Mouse (Mus musculus) left cerebral cortex, adult 2 months (tissue): ENCODE results near the gene Acly. TPM values are rescaled to one million over a fixed set of nuclear protein-coding genes. Genes with fewer than 3 reads are reported as not detected.

ENCODE experiments used
- DNase-seq, 2 experiments: peaks; one replicate each; pipeline ENCODE4 v3.0.0; 2021 to 2022; ENCODE audit warnings: low spot score in 2 of 2, mixed read lengths in 1 of 2; ENCODE audit errors: extremely low spot score in 1 of 2
- H3K27ac ChIP-seq: fragments of 200-600 bp; 2 replicates; pipeline ENCODE4 v1.8.1; 2022
- H3K4me3 ChIP-seq: fragments of 200-600 bp; 2 replicates; pipeline ENCODE4 v1.8.1; 2022
- CTCF ChIP-seq: fragments of 200-600 bp; IDR thresholded peaks from 2 replicates; pipeline ENCODE4 v1.8.1; 2022; ENCODE audit warnings: antibody characterized with exemption, mild to moderate bottlenecking, moderate library complexity
- intact Hi-C: fragments of 180-260 bp; cut with DNase I; formaldehyde crosslinking; loops from one replicate; pipeline ENCODE4 v1.15.1; 2025
- total RNA-seq, 2 experiments: library from RNA; stranded (reverse); gene quantifications; 2 replicates each; pipeline ENCODE4 v1.2.3; 2021

The Acly gene
- total RNA-seq, 2 experiments from 2014 or later = 119 to 131 TPM

DNA sequence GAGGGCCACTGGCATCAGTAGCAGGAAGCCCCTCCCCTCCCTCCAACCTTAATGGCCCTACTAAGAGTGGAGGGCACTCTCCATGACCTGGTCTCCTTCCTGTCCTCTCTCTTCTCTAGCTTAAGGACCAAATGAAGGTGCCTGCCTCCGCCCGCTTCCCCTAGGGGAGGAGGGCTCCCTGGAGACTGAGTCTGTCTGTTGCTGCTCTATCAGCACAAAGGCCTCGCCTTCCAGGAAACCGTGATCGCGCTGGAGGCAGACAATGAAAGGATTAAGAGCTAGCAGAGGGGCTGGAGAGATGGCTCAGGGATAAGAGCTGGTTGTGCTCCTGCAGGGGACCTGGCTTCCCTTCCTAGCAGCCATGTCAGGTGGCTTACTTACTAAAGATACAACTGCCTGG, 26.5 kb downstream of the Acly start:
- H3K4me3 ChIP-seq = no peak overlapping the region
- no peak for DNase-seq
- no peak overlapping the region for H3K27ac ChIP-seq
- intact Hi-C loops = no loop called here
- TF ChIP-seq CTCF = no peak

DNA sequence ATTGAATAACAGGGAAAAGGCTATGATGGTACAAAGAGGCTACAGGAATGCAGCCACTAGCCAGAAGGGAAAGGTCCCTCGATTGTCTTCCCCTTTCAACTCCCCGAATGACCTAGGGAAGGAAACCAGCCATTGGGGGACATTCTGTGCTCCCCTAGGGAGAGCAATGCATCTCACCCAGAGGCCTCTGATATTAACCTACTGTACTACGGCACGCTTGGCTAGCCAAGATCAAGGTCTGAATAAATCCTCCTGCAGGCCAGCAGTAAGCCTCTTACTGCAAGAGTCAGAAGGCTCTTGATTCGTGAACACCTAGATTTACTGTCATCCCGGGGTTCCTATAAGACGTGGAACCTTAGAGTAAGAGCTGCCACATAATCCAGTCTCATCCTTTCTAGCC, 27.1 kb downstream of the Acly start:
- intact Hi-C loops = no loop called here
- no peak for DNase-seq
- no peak overlapping the region for H3K27ac ChIP-seq
- no peak for TF ChIP-seq CTCF
- no peak overlapping the region for H3K4me3 ChIP-seq

DNA sequence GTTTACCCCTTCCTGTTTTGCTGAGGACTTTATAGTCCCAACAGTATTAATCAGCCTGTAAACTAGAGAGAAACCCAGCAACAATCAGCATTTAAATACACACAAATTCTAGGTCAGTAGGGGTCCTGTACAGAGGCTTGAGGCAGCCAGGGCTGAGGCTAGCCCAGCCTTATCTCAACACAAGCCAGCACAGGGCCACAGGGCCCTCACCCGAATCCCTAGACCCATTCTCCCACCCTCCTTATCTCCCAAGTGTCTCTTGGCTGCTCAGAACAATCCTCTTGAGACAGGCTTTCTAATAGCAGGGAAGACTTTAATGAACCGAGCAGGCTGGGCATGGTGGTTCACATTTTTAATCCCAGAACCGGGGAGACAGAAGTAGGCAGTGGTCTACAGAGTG, 27.6 kb downstream of the Acly start:
- TF ChIP-seq CTCF = no peak
- Histone ChIP-seq H3K4me3 (no peak overlapping the region), H3K27ac (no peak overlapping the region)
- DNase-seq = no peak
- intact Hi-C loops = no loop called here

DNA sequence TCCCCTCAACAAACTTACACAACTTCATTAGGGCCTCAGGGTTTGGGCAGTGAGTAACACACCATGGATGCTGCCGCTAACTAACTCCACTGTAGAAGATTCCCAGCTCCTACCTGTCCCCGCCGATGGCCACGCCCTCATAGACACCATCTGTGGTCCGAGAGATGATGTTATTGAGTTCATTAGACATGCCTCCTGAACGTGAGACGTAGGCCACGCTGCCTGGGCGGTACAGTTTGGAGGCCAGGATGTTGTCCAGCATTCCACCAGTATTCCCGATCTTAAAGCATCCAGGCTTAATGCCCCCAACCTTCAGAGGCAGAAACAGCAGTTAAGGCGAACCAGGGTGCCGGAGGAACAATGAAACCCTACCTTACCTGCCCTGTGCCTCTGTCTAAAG, 34.0 kb downstream of the Acly start:
- DNase-seq = no peak
- Histone ChIP-seq H3K27ac (no peak overlapping the region), H3K4me3 (no peak overlapping the region)
- intact Hi-C loops = loop anchor here (5.0 kb wide), 1 partner anchor 131 kb away; no protein-coding TSS in a partner anchor
- TF ChIP-seq CTCF = no peak

DNA sequence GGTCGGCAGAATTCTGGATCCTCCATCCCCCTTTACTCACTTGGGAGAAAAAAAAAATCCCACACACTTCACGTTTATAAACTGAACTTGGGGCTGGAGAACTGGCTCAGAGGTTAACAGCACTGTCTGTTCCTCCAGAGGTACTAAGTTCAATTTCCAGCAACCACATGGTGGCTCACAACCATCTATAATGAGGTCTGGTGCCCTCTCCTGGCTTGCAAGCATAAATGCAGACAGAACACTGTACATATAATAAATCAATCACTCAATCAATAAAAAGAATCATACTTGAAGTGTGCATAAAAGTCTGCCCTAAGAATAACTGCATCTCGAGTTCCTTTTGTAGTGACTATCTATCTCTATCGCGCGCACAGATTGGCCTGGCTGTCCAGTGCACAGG, 36.8 kb downstream of the Acly start:
- Histone ChIP-seq H3K27ac (no peak overlapping the region), H3K4me3 (no peak overlapping the region)
- intact Hi-C loops = loop anchor here (5.0 kb wide), 1 partner anchor 129 kb away; no protein-coding TSS in a partner anchor
- no peak for DNase-seq
- peak; percentile 41 for TF ChIP-seq CTCF

DNA sequence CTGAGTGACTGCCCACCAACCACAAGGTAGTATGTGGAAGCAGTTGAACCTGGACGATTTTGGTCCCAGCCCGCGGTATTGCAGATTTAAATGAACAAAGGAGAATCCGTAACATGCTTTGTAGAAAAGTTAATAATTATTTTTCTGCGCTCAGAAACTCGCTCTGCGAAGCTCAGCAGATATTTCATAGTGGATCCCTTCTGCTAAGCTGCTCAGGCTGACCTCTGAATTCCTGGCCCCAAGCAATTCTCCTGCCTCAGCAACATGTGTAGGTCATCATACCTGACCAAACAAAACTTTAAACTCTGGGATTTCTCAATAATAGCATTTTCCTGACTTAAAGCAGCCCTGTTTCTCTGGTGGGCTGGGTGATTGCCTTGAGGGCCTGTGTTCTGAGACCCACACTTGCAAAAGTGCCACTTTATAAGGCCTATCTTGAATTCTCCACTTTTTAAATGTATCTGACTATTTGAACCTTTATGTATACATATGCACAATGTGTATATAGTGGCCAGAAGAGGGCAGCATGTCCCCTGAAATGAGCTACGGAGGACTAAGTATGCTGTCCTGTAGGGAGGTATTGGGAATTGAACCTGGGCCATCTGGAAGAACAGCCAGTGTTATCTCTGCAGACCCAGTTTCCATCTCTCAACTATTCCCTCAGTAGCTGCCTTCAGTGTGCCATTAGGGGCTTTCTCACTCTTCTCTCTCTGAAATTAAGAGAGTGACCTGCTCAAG, 41.8 kb downstream of the Acly start:
- intact Hi-C loops = no loop called here
- TF ChIP-seq CTCF = peak; percentile 47
- Histone ChIP-seq H3K27ac (no peak overlapping the region), H3K4me3 (no peak overlapping the region)
- no peak for DNase-seq

DNA sequence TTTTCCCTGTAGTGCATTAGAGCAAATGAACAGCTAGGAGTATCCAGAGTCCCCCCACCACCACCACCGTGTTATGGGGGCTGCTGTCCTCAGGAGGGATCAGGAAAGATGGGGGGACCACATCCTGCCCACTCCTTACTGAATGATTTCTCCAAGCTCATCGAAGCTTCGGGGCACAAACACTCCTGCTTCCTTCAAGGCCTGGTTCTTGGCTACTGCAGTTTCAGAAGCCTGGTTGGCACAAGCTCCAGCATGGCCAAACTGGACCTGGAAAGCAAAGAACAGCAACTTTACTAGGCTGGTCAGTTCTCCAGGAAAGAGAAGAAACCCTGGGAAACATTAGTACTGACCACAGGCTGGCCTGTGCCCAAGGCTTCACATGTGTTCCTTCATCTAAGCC, 43.3 kb downstream of the Acly start:
- intact Hi-C loops = no loop called here
- TF ChIP-seq CTCF = no peak
- no peak for DNase-seq
- H3K27ac ChIP-seq = no peak overlapping the region
- no peak overlapping the region for H3K4me3 ChIP-seq

DNA sequence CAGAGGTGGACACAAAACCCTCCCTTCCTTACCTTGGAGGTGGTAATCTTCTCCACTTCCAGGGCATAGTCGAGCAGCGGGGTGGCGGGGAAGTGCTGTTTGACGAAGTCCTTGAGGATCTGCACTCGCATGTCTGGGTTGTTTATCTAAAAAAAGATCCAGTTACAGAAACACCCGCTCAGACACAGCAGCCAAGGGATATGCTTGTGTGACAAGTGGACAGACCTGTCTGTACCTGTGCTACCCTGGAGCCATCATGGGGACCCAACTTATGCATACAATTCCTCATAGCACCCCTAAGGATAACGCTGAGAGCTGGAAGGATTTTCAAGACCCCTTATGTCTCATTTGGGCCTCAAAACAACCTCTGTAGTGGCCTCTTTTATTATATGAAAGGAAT, 48.6 kb downstream of the Acly start:
- no peak overlapping the region for H3K27ac ChIP-seq
- no peak for TF ChIP-seq CTCF
- no peak overlapping the region for H3K4me3 ChIP-seq
- no peak for DNase-seq
- intact Hi-C loops = no loop called here

DNA sequence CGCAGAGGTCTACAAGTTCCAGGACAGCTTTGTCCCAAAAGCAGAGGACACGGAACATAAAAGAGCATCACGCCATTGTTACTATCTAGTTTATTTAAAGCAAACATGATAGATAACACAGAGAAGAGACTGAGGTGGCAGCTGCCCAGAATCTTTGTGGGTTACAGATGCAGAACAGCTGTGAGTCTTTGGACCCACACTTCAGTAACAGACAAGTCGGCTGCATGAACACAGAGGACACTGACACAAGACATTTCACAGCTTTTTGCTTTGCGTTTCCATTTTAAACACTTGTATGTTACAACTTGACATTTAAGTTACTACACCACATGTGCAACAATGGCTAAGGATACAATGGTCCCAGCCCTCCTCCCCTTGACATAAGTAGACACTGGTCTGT, 51.5 kb downstream of the Acly start:
- DNase-seq = no peak
- intact Hi-C loops = no loop called here
- no peak overlapping the region for H3K4me3 ChIP-seq
- H3K27ac ChIP-seq = no peak overlapping the region
- no peak for TF ChIP-seq CTCF

DNA sequence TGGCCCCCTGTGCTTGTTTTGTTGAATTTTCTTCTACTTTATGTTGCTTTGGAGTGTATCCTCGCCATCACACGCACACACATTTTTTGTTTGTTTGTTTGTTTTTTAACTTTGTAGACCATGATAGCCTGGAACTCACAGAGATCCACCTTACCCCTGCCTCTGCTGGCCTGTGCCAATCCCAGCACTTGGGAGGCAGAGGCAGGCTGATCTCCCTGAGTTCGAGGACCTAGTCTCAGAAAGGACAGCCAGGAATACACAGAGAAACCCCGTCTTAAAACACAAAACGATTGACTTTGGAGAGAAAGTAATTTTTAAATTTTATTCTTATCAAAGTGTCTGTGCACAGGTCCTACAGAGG, 54.9 kb downstream of the Acly start:
- no peak for DNase-seq
- Histone ChIP-seq H3K27ac (no peak overlapping the region; the same call in 1 of the 2 replicates), H3K4me3 (peak overlapping the region; percentile 76)
- no peak for TF ChIP-seq CTCF
- intact Hi-C loops = loop anchor here (2.0 to 5.0 kb wide), 2 partner anchors 46 to 111 kb away; no protein-coding TSS in a partner anchor

DNA sequence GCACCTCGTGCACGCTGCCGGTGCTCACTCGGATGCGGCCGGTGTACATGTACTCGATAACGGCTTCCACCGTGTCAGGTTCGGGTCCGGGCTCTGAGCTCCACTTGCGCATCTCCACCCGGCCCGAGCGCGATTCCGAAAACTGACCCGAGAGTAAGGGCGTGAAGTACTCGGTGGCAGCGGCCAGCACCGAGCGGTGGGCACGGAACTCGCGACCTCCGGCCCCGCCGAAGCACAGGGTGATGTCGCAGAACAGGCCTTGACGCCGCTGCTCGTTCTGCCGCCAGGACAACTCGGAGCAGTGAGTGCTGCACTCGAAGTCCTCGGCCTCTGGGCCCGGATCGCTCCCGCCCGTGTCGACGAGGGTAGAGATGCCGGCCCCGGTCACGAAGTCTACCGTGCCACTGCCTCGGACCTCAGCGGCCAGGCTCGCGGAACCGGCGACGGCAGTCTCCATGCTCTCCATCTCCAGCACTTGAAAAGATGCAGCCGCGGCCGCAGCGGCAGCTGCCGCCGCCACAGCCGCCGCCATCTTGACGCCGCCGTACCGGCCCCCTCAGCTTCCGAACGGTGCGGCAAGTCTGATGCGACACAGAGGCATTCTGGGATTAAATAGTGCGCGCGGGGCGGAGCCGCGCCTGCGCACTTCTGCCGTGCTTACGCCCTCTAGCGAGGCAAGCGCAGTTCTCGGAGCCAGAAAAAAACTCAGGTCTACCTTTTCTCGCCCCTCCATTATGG, 55.4 kb downstream of the Acly start, which contains the start of gene Klhl11:
Gene Klhl11 (minus strand): TSS at position 545 of the 738 bp plus-strand sequence.
- intact Hi-C loops = loop anchor here (2.0 to 5.0 kb wide), 2 partner anchors 46 to 110 kb away; no protein-coding TSS in a partner anchor
- peak; percentile 83 for TF ChIP-seq CTCF
- peak within 1 kb of the TSS; percentile 76 for H3K4me3 ChIP-seq
- H3K27ac ChIP-seq = peak within 1 kb of the TSS; percentile 84
- DNase-seq = peak; percentile 90 to 93
